23 mouse cellular contexts compared by ENCODE assay signal in genomic region chr4:135102019-135102740, GRCm38 (mm10). TPM values are rescaled to one million over a fixed set of nuclear protein-coding genes. Genes with fewer than 3 reads are reported as not detected.
DNase-seq lines count a peak whose midpoint lies in the region; ATAC-seq and TF ChIP-seq lines count a peak whose summit lies in the region.
"Had no signal": no experiment of that assay in that cellular context is flagged by ENCODE, and none has a peak within 500 bp of the region (broad histone marks: within the 10 kb centered on the region; RNA-seq: fewer than 3 reads in every experiment).

No protein-coding gene starts in this region.

- no peak overlapping the region for H3K4me3 ChIP-seq in spleen, adult 2 months (ENCODE audit: extremely low read depth, insufficient read depth, insufficient read length)
- H3K4me3 ChIP-seq: forebrain, embryonic 10.5 days; forebrain, embryonic 13.5 days; hindbrain, embryonic 12.5 days; hindbrain, embryonic 15.5 days had no signal

- ATAC-seq in common myeloid progenitor, adult 5-6 weeks (replicated peaks; ENCODE audit: low read depth, poor library complexity, severe bottlenecking), result peak; percentile 19
- 0 out of 2 replicates have a peak, but pooled peaks have one; percentile 12 for ATAC-seq in megakaryocyte-erythroid progenitor cell, adult 5-6 weeks (replicated peaks; ENCODE audit: low FRiP score, low TSS enrichment, poor library complexity, severe bottlenecking)
- ATAC-seq: forebrain, embryonic 13.5 days; forebrain, embryonic 16.5 days; Patski had no signal

- intact Hi-C loops in left cerebral cortex, postnatal 4 days (cut with DNase I), result no loop called here

- no peaks in the 10 kb centered on the region for H3K27me3 ChIP-seq in spleen, adult 2 months (ENCODE audit: control insufficient read depth, insufficient read depth, low read length)
- H3K27me3 ChIP-seq: hindbrain, embryonic 12.5 days had no signal

- TF ChIP-seq CTCF in spleen, adult 2 months (IDR thresholded peaks at IDR 0.05; ENCODE audit: extremely low read depth, insufficient read depth, insufficient read length, insufficient replicate concordance), result no peak

- DNase-seq in spleen, adult 2 months (ENCODE audit: low read depth in 1 of 2, low spot score in 2 of 2), result no peak
- no peak for DNase-seq in spleen, adult 18-20 months
- no peak for DNase-seq in adrenal gland, postnatal 14 days
- DNase-seq in left cerebral cortex, postnatal 4 days, result no peak
- no peak for DNase-seq in gastrocnemius, adult 8-10 months (ENCODE audit: low spot score in 2 of 2)
- DNase-seq: adrenal gland, postnatal 10 days; cerebellum, adult 11 months; cerebellum, adult 2 months; cerebellum, adult 9-11 months; cerebellum, postnatal 25 days; embryo, embryonic 11 days; gastrocnemius, postnatal 14 days; heart, adult 11 months had no signal

- 71% methylated on average over 13 of the region's 13 CpGs for WGBS in spleen, adult 2 months

- peak overlapping the region; percentile 59 for H3K27ac ChIP-seq in spleen, adult 2 months (ENCODE audit: insufficient read depth, low read length)
- H3K27ac ChIP-seq: forebrain, embryonic 10.5 days; forebrain, embryonic 13.5 days; hindbrain, embryonic 12.5 days; hindbrain, embryonic 15.5 days had no signal

- H3K4me1 ChIP-seq in spleen, adult 2 months (ENCODE audit: control insufficient read depth, insufficient read depth, insufficient read length), result peaks cover 9% of the 10 kb centered on the region; the same call in 1 of the 2 replicates
- H3K4me1 ChIP-seq: forebrain, embryonic 10.5 days; forebrain, embryonic 13.5 days; hindbrain, embryonic 12.5 days; hindbrain, embryonic 15.5 days had no signal

- no peaks in the 10 kb centered on the region for H3K36me3 ChIP-seq in spleen, adult 2 months (ENCODE audit: control insufficient read depth, insufficient read depth, low read length)
- H3K36me3 ChIP-seq: forebrain, embryonic 10.5 days; hindbrain, embryonic 12.5 days; hindbrain, embryonic 15.5 days had no signal

- TF ChIP-seq POLR2A in spleen, adult 2 months (IDR thresholded peaks at IDR 0.05; ENCODE audit: low read depth, low read length), result no peak

RNA-seq across cellular contexts. Expression of gene Runx3, which starts 18.3 kb away (rescaled TPM):
- 33.7 and 38.5 TPM in 2 replicates for polyA plus RNA-seq in spleen, adult 2 months (2012; rRNA removed)
- total RNA-seq in common myeloid progenitor, adult 5-6 weeks (2017), result 8.9 and 20.1 TPM in 2 replicates
- 52.3 and 61.6 TPM in 2 replicates for total RNA-seq in megakaryocyte-erythroid progenitor cell, adult 5-6 weeks (2014; fragmentation: Nextera tagmentation)
- total RNA-seq in megakaryocyte-erythroid progenitor cell, adult 5-6 weeks (2017), result 6.1 and 9.4 TPM in 2 replicates
- 1.7 and 7.3 TPM in 2 replicates for total RNA-seq in adrenal gland, postnatal 14 days (2021)
- total RNA-seq in left cerebral cortex, postnatal 4 days (2021), result under 1 TPM in 1 of 2 experiments, not detected in 1; 0.08 TPM
- total RNA-seq in gastrocnemius, adult 8-10 months (2022), result under 1 TPM in 1 of 4 experiments, not detected in 3; 0.07 TPM
- polyA plus RNA-seq: cerebellum, adult 2 months; cortical plate, adult 2 months; forebrain, embryonic 13.5 days; forebrain, embryonic 16.5 days; heart, embryonic 11.5 days had no signal
